Mouse (Mus musculus) liver, adult 2 months (tissue): ENCODE measurements around the gene Lipo1.
"Not testable (repeated sequence)": the region's sequence is repeated elsewhere in the genome, so short reads cannot be mapped to it uniquely, and the experiment has no call there.

Experiments
- CTCF ChIP-seq: fragments of 200-500 bp; IDR thresholded peaks from 2 replicates; pipeline ENCODE4 v1.5.1; 2011; ENCODE audit warnings: low read depth, low read length, control low read depth
- POLR2A ChIP-seq: fragments of 200-500 bp; IDR thresholded peaks from 2 replicates; pipeline ENCODE4 v1.6.1; 2011; ENCODE audit warnings: low read length, control low read depth; ENCODE audit not compliant: insufficient read depth; ENCODE audit errors: extremely low read depth

- not testable (repeated sequence) for TF ChIP-seq CTCF, POLR2A
Measured at GRCm38 (mm10) chr19:33751259-33751658, 36.0 kb downstream of the Lipo1 start, which contains the start of gene Lipo2.
